Mouse (Mus musculus) stomach, postnatal 0 days (tissue): ENCODE measurements around the gene Dand5.

ENCODE experiments used
- CTCF ChIP-seq: IDR thresholded peaks from 2 replicates; pipeline ENCODE4 v1.5.1; 2016; ENCODE audit warnings: antibody characterized with exemption, low read depth, mild to moderate bottlenecking, moderate library complexity
- EP300 ChIP-seq: optimal IDR thresholded peaks from 2 replicates; pipeline ENCODE3; 2016; ENCODE audit warnings: antibody characterized with exemption

DNA sequence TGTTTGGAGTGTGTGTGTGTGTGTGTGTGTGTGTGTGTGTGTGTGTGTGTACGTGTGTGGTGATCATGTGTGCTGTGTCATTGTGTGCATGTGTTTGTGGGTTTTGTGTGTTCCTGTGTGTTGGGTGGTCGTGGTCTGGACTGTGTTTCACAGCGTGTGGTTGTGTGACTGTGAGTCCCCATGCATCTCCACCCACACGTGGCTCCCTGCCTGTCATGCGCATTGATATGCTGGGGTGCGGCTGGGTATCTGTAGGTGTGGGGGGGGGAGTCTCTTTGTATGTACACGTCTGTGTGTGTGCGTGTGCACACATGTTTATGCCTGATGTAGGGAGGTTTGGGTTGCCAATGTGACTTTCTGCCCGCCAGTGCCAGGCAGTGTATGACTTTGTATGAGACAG lies 29.5 kb downstream of the Dand5 start:
- no peak for TF ChIP-seq CTCF
- no peak for TF ChIP-seq EP300
